Mouse (Mus musculus) lung, embryonic 15.5 days (tissue): Measurements from ENCODE around the gene Krtcap3. TPM values are rescaled to one million over a fixed set of nuclear protein-coding genes. Genes with fewer than 3 reads are reported as not detected.

ENCODE experiments used
- ATAC-seq: fragments of 200-750 bp; cut with Nextera tagmentation; 2 replicates; pipeline ENCODE4 v1.8.0; 2017; ENCODE audit warnings: moderate number of reproducible peaks, borderline replicate concordance; ENCODE audit not compliant: low FRiP score, low TSS enrichment; ENCODE audit errors: extremely low read depth
- H3K27ac ChIP-seq: fragments of 300-500 bp; sonication (generic); 2 replicates; pipeline ENCODE4 v1.5.1; 2015; ENCODE audit warnings: moderate library complexity, mild to moderate bottlenecking, inconsistent platforms
- H3K27me3 ChIP-seq: fragments of 300-500 bp; sonication (generic); 2 replicates; pipeline ENCODE4 v1.6.1; 2015; ENCODE audit warnings: inconsistent platforms
- H3K36me3 ChIP-seq: fragments of 300-500 bp; sonication (generic); 2 replicates; pipeline ENCODE4 v1.6.1; 2015; ENCODE audit warnings: inconsistent platforms
- H3K4me1 ChIP-seq: fragments of 300-500 bp; sonication (generic); 2 replicates; pipeline ENCODE4 v1.6.1; 2015; ENCODE audit warnings: inconsistent platforms
- H3K4me2 ChIP-seq: fragments of 300-500 bp; sonication (generic); 2 replicates; pipeline ENCODE4 v1.6.1; 2015; ENCODE audit warnings: inconsistent platforms, mild to moderate bottlenecking, moderate library complexity
- H3K4me3 ChIP-seq: fragments of 300-500 bp; sonication (generic); 2 replicates; pipeline ENCODE4 v1.5.1; 2015; ENCODE audit warnings: mild to moderate bottlenecking, inconsistent platforms
- H3K9ac ChIP-seq: fragments of 300-500 bp; sonication (generic); 2 replicates; pipeline ENCODE4 v1.6.1; 2015; ENCODE audit warnings: inconsistent platforms
- H3K9me3 ChIP-seq: fragments of 300-500 bp; sonication (generic); 2 replicates; pipeline ENCODE4 v1.6.1; 2016; ENCODE audit warnings: inconsistent platforms
- WGBS: fragments of 180-500 bp; shearing (Covaris S2); methylation state at CpG from one replicate; pipeline ENCODE4 v1.1.7; 2015; 5-methylcytosine and 5-hydroxymethylcytosine counted together
- polyA plus RNA-seq: library from polyadenylated mRNA; unstranded; fragments of >200 nt; fragmentation: Nextera tagmentation; extraction: Ambion mirVana; gene quantifications from 2 replicates; pipeline ENCODE4 v1.2.1, GENCODE M21; 2015

The Krtcap3 gene
- polyA plus RNA-seq, 1 experiment from 2014 or later = 36.4 TPM

DNA sequence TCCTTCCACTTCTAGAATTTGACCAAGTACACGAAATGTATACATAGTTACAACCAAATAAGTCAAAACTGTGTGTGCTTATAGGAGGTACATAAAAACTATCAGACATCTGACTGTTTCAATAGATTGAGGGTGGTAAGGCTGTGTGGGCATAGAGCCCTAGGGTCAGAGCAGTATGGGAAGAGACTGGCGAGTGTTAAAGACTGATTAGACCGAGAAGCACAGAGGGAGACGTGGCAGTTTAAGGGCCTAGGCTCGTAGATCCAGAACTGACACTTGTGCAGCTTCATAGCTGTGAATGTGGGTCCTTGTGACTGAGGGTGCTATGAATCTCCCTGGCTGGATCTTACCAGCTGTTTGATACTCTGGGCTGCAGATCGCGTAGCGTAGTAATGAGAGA, 3.4 kb downstream of the Krtcap3 start:
- ATAC-seq = no peak
- WGBS = 82% methylated on average over 8 of the region's 8 CpGs
- H3K4me1 ChIP-seq = peaks cover 8% of the 10 kb centered on the region; the same call in 1 of the 2 replicates
- H3K27ac ChIP-seq = peak overlapping the region; percentile 39; the same call in 1 of the 2 replicates
- no peaks in the 10 kb centered on the region for H3K27me3 ChIP-seq
- no peak overlapping the region for H3K9ac ChIP-seq
- H3K36me3 ChIP-seq = peaks cover 62% of the 10 kb centered on the region
- no peak overlapping the region for H3K4me2 ChIP-seq
- H3K4me3 ChIP-seq = no peak overlapping the region
- no peaks in the 10 kb centered on the region for H3K9me3 ChIP-seq

DNA sequence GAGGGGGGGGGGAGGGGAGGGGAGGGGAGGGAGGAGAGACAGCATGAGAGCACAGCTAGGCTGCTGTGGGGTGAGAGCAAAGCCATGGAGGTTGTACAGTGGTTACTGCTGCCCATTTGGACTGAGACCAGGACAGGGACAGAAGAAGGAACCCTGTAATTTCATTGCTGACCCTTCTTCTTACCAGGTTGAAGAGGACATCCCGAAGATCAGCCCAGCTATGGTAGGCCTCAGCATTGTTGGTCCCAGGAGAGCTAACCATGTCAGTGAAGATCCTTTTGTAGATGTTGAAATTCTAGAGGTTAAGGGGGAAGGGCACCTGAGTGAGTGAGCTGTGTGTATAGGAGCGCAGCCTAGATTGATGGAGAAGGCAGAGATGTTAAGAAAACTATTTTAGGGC, 3.9 kb downstream of the Krtcap3 start:
- peaks cover 62% of the 10 kb centered on the region for H3K36me3 ChIP-seq
- WGBS = 88% methylated on average over 2 of the region's 2 CpGs
- H3K4me3 ChIP-seq = no peak overlapping the region
- H3K9ac ChIP-seq = no peak overlapping the region
- no peak for ATAC-seq
- H3K9me3 ChIP-seq = no peaks in the 10 kb centered on the region
- peaks cover 8% of the 10 kb centered on the region; the same call in 1 of the 2 replicates for H3K4me1 ChIP-seq
- no peak overlapping the region for H3K4me2 ChIP-seq
- no peak overlapping the region for H3K27ac ChIP-seq
- no peaks in the 10 kb centered on the region for H3K27me3 ChIP-seq

DNA sequence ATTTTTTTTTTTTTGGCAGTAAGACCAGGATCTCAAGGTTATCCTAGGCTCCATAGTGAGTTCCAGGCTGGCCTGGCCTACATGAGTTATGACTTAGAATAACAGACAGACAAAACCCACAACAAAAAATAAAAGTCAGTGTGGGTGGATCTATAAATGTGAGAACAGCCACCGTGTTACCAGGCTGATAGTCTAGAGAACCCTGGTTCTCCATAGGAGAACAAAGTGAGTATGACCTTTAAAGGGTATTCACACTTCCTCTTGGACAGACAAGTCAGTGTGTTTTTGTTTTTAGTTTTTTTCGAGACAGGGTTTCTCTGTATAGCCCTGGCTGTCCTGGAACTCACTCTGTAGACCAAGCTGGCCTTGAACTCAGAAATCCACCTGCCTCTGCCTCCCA, 4.5 kb downstream of the Krtcap3 start:
- Histone ChIP-seq H3K4me3 (no peak overlapping the region), H3K27ac (no peak overlapping the region), H3K27me3 (no peaks in the 10 kb centered on the region), H3K9me3 (no peaks in the 10 kb centered on the region), H3K9ac (no peak overlapping the region), H3K36me3 (peaks cover 62% of the 10 kb centered on the region), H3K4me2 (no peak overlapping the region), H3K4me1 (peaks cover 8% of the 10 kb centered on the region; the same call in 1 of the 2 replicates)
- no peak for ATAC-seq
- 88% methylated on average over 2 of the region's 2 CpGs for WGBS

DNA sequence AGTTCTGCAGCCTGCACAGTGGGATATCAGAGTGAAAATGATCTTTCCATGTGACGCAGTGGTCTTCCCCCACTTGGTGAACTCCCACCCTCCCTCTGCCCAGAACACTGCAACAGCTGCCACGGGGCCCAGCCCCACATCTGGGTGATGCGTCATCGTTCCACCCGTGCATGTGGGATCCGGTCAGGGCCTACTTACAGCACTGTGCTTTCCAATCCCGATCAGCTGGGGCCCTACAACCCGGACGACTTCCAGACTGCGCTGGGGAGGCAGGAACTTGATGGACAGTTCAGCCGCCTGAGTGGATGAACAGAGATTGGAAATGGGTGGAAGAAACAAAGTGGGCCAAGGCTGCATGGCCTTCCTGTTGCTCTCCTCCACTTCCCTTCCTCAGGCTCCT, 6.1 kb downstream of the Krtcap3 start:
- no peaks in the 10 kb centered on the region for H3K9me3 ChIP-seq
- no peak overlapping the region for H3K27ac ChIP-seq
- H3K27me3 ChIP-seq = no peaks in the 10 kb centered on the region
- no peak overlapping the region for H3K4me2 ChIP-seq
- 0 out of 2 replicates have a peak, but pooled peaks cover 8% of the 10 kb centered on the region for H3K4me1 ChIP-seq
- ATAC-seq = no peak
- no peak overlapping the region for H3K9ac ChIP-seq
- peaks cover 59% of the 10 kb centered on the region for H3K36me3 ChIP-seq
- whole genome bisulfite sequencing = 82% methylated on average over 11 of the region's 11 CpGs
- H3K4me3 ChIP-seq = no peak overlapping the region

DNA sequence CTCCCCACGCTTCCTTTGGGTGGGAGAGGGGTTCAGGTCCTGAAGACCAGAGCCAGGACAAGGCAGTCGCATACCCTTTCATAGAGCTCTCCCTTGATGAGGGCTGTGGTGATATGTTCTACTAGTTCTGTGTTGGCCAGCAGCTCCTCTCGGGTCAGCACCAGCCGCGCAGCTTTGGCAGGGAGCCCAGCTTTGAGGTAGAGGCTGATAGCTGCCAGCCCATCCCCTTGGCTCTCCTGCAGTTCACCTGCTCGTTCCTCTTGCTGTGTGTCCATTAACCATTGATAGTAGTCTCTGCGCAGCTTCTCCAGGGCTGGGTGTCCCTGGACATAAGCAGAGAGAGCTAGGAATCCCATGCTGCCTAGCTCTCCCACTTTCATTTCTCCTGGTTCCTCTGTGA, 14.6 kb downstream of the Krtcap3 start:
- H3K36me3 ChIP-seq = peaks cover 54% of the 10 kb centered on the region
- no peak overlapping the region for H3K4me2 ChIP-seq
- 78% methylated on average over 7 of the region's 7 CpGs for WGBS
- H3K27ac ChIP-seq = no peak overlapping the region
- H3K27me3 ChIP-seq = no peaks in the 10 kb centered on the region
- H3K4me3 ChIP-seq = no peak overlapping the region
- H3K9me3 ChIP-seq = no peaks in the 10 kb centered on the region
- no peak overlapping the region for H3K9ac ChIP-seq
- H3K4me1 ChIP-seq = no peaks in the 10 kb centered on the region
- no peak for ATAC-seq

DNA sequence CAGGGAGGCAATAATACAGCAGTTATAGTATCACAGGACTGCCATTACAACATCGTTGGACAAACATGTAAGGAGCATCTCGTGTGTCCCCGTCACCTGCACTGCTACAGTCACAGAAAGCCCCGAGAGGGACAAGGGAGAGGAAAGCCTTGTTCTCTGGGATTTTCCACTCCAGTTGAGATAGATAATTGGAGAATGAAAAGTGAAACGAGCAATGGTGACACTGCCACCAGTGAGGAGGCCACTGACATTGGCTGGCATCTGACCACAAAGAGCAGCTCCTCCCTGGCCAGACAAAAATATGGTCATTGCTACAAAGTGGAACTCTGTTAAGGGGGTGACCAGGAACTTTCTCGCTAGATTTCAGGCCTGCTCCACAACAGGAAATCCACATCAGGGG, 16.2 kb downstream of the Krtcap3 start:
- H3K4me2 ChIP-seq = no peak overlapping the region
- no peak for ATAC-seq
- H3K9ac ChIP-seq = no peak overlapping the region
- no peak overlapping the region for H3K4me3 ChIP-seq
- H3K36me3 ChIP-seq = peaks cover 57% of the 10 kb centered on the region
- no peaks in the 10 kb centered on the region for H3K4me1 ChIP-seq
- H3K9me3 ChIP-seq = no peaks in the 10 kb centered on the region
- H3K27me3 ChIP-seq = no peaks in the 10 kb centered on the region
- no peak overlapping the region for H3K27ac ChIP-seq
- WGBS = 82% methylated on average over 6 of the region's 6 CpGs

DNA sequence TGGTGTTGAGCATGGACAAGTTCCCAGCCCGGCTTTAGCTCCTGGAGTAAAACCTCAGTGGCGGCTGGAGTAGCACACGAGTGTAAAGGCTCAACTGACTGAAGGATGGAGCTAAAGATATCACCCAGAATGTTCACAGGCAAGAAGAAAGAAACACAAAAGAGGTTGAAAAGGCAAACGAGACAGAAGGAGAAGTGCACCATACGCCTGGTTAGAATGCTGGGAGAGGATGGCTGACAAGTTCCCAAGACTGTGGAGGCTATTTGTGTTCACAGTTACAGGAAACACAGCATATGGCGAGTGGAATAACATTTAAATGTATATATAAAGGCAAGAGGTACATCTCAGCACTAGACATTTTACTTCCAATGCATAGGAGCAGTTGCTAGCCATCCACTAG, 21.5 kb downstream of the Krtcap3 start:
- Histone ChIP-seq H3K4me3 (no peak overlapping the region), H3K9ac (no peak overlapping the region), H3K4me2 (no peak overlapping the region), H3K4me1 (no peaks in the 10 kb centered on the region), H3K27me3 (no peaks in the 10 kb centered on the region), H3K27ac (no peak overlapping the region), H3K9me3 (no peaks in the 10 kb centered on the region), H3K36me3 (peaks cover 58% of the 10 kb centered on the region)
- ATAC-seq = no peak
- 84% methylated on average over 6 of the region's 6 CpGs for WGBS

DNA sequence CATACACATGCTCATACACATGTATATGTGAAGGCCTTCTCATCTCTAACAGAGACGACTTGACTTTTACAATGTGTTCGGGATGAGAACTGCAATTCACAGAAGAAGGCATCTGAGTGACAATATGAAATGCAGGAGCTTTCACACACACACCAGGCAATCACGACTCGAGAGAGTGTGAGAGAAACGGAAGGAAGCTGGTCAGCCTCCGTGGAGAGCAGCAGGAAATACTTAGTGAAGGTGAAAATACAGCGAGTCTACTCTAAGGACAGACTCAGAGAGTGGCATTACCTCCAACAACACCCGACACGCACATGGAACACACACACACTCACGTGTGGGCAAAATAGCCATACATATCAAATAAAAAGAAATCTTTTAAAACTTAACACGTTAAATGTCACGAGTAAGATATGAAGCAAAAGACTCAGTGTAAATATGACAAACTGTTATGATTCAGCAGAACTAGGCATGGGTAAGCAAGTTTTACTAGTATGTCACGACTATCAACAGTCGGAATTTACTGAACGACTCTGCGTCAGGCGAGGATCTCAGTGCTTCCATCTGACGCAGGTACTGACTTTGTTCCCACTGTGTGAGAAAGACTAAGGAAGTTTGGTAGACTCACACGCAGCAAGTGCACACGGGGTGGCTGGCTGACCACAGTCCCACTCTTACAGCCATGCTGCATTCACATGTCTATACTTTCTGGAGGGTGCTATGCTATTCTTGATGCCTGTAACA, 27.9 kb downstream of the Krtcap3 start:
- no peak overlapping the region for H3K27ac ChIP-seq
- H3K4me1 ChIP-seq = no peaks in the 10 kb centered on the region
- ATAC-seq = no peak
- peaks cover 74% of the 10 kb centered on the region for H3K36me3 ChIP-seq
- no peaks in the 10 kb centered on the region for H3K27me3 ChIP-seq
- H3K4me3 ChIP-seq = no peak overlapping the region
- no peak overlapping the region for H3K9ac ChIP-seq
- 82% methylated on average over 20 of the region's 20 CpGs for WGBS
- no peak overlapping the region for H3K4me2 ChIP-seq
- H3K9me3 ChIP-seq = no peaks in the 10 kb centered on the region

DNA sequence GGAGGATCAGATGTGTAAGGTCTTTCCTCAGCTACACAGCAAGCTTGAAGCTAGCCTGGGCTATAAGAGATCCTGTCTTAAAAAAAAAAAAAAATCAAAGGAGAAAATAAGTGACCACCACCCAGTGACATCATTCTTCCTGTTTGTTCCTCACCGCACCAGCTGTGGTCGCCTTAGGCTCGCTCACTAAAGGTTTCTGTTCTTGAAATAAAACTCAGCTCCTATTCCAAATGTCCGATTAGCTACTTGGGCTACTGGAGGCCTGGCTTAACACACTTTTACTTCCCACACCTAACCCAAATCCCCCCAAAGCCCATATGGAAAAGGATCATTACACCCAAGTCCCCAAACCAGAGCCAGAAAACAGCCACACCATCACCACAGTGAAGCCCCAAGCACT, 36.7 kb downstream of the Krtcap3 start:
- ATAC-seq = no peak
- Histone ChIP-seq H3K4me2 (no peak overlapping the region), H3K9me3 (no peaks in the 10 kb centered on the region), H3K27ac (no peak overlapping the region), H3K36me3 (peaks cover 30% of the 10 kb centered on the region), H3K9ac (no peak overlapping the region), H3K4me3 (no peak overlapping the region), H3K27me3 (no peaks in the 10 kb centered on the region), H3K4me1 (peaks cover 19% of the 10 kb centered on the region)
- 64% methylated on average over 4 of the region's 4 CpGs for WGBS

DNA sequence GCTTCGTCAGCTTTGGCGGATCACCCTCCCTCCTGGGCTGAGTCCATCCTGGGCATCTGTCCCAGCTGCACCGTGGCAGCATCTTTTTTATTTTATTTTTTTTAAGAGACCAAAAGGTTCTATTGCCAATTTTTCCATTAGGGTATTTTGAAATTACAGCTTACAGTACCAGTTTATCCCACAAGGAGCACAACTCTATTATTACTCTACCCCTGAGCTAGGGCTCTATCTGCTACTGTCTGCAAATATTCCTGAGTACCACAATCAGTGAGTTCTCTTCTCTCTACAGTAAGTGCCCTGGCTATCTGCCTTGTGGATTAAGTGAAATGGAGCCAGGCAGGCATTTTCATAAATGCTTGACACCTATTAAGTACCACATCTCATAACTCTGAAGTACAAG, 37.2 kb downstream of the Krtcap3 start:
- Histone ChIP-seq H3K4me2 (no peak overlapping the region), H3K4me3 (no peak overlapping the region), H3K9ac (no peak overlapping the region), H3K27ac (no peak overlapping the region), H3K27me3 (no peaks in the 10 kb centered on the region), H3K4me1 (peaks cover 19% of the 10 kb centered on the region), H3K9me3 (no peaks in the 10 kb centered on the region), H3K36me3 (peaks cover 28% of the 10 kb centered on the region)
- no peak for ATAC-seq
- WGBS = 69% methylated on average over 3 of the region's 3 CpGs

DNA sequence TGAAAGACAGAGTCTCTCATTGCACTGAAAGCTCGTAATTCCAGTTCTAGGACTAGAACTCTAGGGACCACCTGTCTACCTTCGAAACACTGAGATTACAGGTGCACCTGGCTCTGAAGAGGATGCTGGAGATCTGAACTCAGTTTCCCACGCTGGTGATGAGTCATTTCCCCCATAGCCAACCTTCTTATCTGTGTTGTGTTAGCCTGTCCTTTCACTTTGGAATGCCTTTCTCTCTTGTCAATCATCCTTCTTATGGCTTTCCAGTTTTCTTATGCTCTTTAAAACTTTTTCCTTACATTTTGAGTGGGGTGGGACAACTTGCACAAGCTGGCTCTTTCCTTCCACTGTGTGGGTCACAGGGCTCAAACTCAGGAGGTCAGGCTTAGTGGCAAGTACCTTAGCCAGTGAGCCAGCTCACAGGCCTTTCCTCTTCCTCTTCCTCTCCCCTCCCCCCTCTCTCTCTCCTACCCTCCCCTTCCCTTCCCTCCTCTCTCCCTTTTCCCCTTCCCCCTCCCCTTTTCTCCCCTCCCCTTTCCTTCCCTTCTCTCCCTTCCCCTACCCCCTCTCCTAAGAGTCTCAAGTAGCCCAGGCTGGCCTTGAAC, 38.2 kb downstream of the Krtcap3 start:
- 59% methylated on average over 3 of the region's 3 CpGs for WGBS
- peaks cover 22% of the 10 kb centered on the region for H3K4me1 ChIP-seq
- H3K27ac ChIP-seq = no peak overlapping the region
- H3K9me3 ChIP-seq = no peaks in the 10 kb centered on the region
- ATAC-seq = no peak
- H3K27me3 ChIP-seq = no peaks in the 10 kb centered on the region
- peak overlapping the region; percentile 78 for H3K4me2 ChIP-seq
- peak overlapping the region; percentile 64 for H3K4me3 ChIP-seq
- peaks cover 20% of the 10 kb centered on the region for H3K36me3 ChIP-seq
- H3K9ac ChIP-seq = peak overlapping the region; percentile 49

DNA sequence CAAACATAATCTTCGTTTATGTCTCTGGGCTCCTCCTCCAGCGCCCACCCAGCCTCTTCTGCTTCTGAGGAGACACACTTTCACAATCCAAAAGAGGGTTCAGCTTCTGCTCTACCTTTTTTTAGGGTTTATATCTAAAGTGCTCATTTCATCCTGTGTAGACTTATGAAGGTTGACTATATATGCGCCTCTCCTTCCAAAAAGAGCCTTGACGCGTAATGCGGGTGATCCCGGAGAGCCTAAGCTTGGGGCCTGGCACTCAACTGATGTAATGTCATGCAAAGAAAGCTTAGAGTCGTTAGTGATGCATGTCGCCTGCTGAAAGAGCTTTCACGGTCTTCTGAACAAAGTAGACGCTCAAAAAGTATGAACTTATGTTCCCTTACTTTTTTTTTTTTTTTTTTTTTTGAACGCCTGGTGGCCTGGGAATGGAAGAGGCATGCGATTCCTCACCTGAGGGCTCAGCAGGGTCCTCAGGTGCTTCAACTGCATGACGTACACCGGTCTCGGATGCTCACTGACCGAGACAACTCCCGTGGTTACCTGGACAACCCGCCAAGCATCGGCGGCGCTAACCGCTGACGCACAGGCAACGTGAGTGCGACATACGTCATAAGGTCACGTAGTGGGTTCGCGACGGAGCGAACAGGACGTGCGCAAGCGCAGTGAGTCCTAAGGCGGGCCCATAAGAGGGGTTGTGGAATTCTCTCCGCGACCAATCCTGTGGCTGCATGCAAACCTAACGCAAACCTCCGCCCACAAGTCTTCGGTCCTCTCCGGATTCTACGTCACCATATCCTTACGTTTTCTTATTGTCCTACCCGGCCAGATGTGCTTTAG, 39.2 kb downstream of the Krtcap3 start, which contains the start of gene Ift172:
Ift172 (minus strand) TSS at position 596 of the 840 bp plus-strand sequence.
- Histone ChIP-seq H3K4me1 (peaks cover 28% of the 10 kb centered on the region), H3K4me2 (peak within 1 kb of the TSS; percentile 78), H3K9ac (peak within 1 kb of the TSS; percentile 56), H3K4me3 (peak within 1 kb of the TSS; percentile 64), H3K27ac (peak within 1 kb of the TSS; percentile 83), H3K36me3 (peaks cover 10% of the 10 kb centered on the region; the same call in 1 of the 2 replicates), H3K9me3 (no peaks in the 10 kb centered on the region), H3K27me3 (no peaks in the 10 kb centered on the region)
- peak; percentile 93 for ATAC-seq
- 2% methylated on average over 45 of the region's 45 CpGs for WGBS
